Mouse (Mus musculus) CH12.LX (cell line): ENCODE data around the gene Nfkb2. TPM values are rescaled to one million over a fixed set of nuclear protein-coding genes. Genes with fewer than 3 reads are reported as not detected.
A peak's percentile ranks its signal among the peaks of the same experiment; 100 is the strongest.

Source experiments
- DNase-seq: peaks from one replicate; pipeline ENCODE4 v3.0.0-alpha.2; 2013; ENCODE audit errors: extremely low read depth
- H3K27ac ChIP-seq: 2 replicates; pipeline ENCODE4 v1.5.1; 2012; ENCODE audit warnings: low read depth, mild to moderate bottlenecking, control low read depth, moderate library complexity; ENCODE audit not compliant: insufficient read depth
- H3K27me3 ChIP-seq: replicated peaks from 2 replicates; pipeline ENCODE3; 2012; ENCODE audit warnings: inconsistent platforms
- H3K36me3 ChIP-seq, 2 experiments: replicated peaks in 1 of 2; 2 replicates each; pipeline versions ENCODE3 to v1.6.1; 2012; ENCODE audit warnings: inconsistent platforms in 1 of 2, low read length in 1 of 2, mild to moderate bottlenecking in 1 of 2, mixed read lengths in 1 of 2, moderate library complexity in 1 of 2; ENCODE audit not compliant: control insufficient read depth in 1 of 2, insufficient read depth in 1 of 2
- H3K4me1 ChIP-seq, 2 experiments: 2 replicates each; pipeline ENCODE4 v1.6.1; 2012; ENCODE audit warnings: inconsistent platforms in 1 of 2, moderate library complexity in 1 of 2; ENCODE audit not compliant: insufficient read depth in 2 of 2, control insufficient read depth in 1 of 2
- H3K4me2 ChIP-seq: 2 replicates; pipeline ENCODE4 v1.6.1; 2012; ENCODE audit warnings: low read depth, mild to moderate bottlenecking, control low read depth; ENCODE audit not compliant: poor library complexity, insufficient read depth, severe bottlenecking
- H3K4me3 ChIP-seq, 3 experiments: fragments of 150-350 bp in 1 of 3; sonication (generic) in 1 of 3; replicated peaks in 1 of 3; 2 replicates each; pipeline versions ENCODE3 to v1.5.1; 2011 to 2012; ENCODE audit warnings: low read depth in 2 of 3, low read length in 2 of 3, mild to moderate bottlenecking in 2 of 3, moderate library complexity in 2 of 3, control low read depth in 1 of 3, improper control_type of control experiment in 1 of 3, inconsistent platforms in 1 of 3, mixed read lengths in 1 of 3; ENCODE audit not compliant: poor library complexity in 1 of 3
- H3K79me2 ChIP-seq: replicated peaks from 2 replicates; pipeline ENCODE4 v1.6.1; 2012; ENCODE audit warnings: mild to moderate bottlenecking, moderate library complexity; ENCODE audit not compliant: control insufficient read depth, poor library complexity, insufficient read depth, severe bottlenecking; ENCODE audit errors: extremely low read depth
- H3K9ac ChIP-seq: 2 replicates; pipeline ENCODE4 v1.6.1; 2012; ENCODE audit warnings: low read depth, mild to moderate bottlenecking, control low read depth, moderate library complexity; ENCODE audit not compliant: insufficient read depth
- H3K9me3 ChIP-seq: replicated peaks from 2 replicates; pipeline ENCODE3; 2012; ENCODE audit warnings: low read length, inconsistent platforms, mixed read lengths
- BHLHE40 ChIP-seq: IDR thresholded peaks from 2 replicates; pipeline ENCODE4 v1.6.1; 2011; ENCODE audit warnings: mild to moderate bottlenecking, low read depth, low read length, improper control_type of control experiment
- CHD1 ChIP-seq: IDR thresholded peaks from 2 replicates; pipeline ENCODE4 v1.6.1; 2012; ENCODE audit warnings: low read depth, low read length, improper control_type of control experiment, inconsistent platforms
- CHD2 ChIP-seq: IDR thresholded peaks from 2 replicates; pipeline ENCODE4 v1.6.1; 2011; ENCODE audit warnings: low read length, improper control_type of control experiment
- CTCF ChIP-seq, 2 experiments: IDR thresholded peaks in 1 of 2; conservative IDR thresholded peaks in 1 of 2; 2 replicates each; pipeline ENCODE4 v1.5.1; 2011 to 2012; ENCODE audit warnings: low read depth in 2 of 2, low read length in 2 of 2, improper control_type of control experiment in 1 of 2, inconsistent platforms in 1 of 2, mild to moderate bottlenecking in 1 of 2, moderate library complexity in 1 of 2
- ELF1 ChIP-seq: IDR thresholded peaks from 2 replicates; pipeline ENCODE4 v1.6.1; 2014; ENCODE audit warnings: low read depth, mild to moderate bottlenecking, inconsistent platforms, low read length, improper control_type of control experiment
- EP300 ChIP-seq: IDR thresholded peaks from 2 replicates; pipeline ENCODE4 v1.6.1; 2011; ENCODE audit warnings: low read length, improper control_type of control experiment
- ETS1 ChIP-seq: conservative IDR thresholded peaks from 2 replicates; pipeline ENCODE4 v1.6.1; 2012; ENCODE audit warnings: low read depth, mild to moderate bottlenecking, inconsistent platforms, low read length, improper control_type of control experiment, moderate library complexity
- JUND ChIP-seq: conservative IDR thresholded peaks from 2 replicates; pipeline ENCODE4 v1.6.1; 2011; ENCODE audit warnings: low read depth, low read length, improper control_type of control experiment
- KAT2A ChIP-seq: IDR thresholded peaks from 2 replicates; pipeline ENCODE4 v1.6.1; 2012; ENCODE audit warnings: low read length, improper control_type of control experiment, inconsistent platforms; ENCODE audit not compliant: insufficient replicate concordance
- MAX ChIP-seq: IDR thresholded peaks from 2 replicates; pipeline ENCODE4 v1.6.1; 2011; ENCODE audit warnings: low read length, improper control_type of control experiment
- MAZ ChIP-seq: IDR thresholded peaks from 2 replicates; pipeline ENCODE4 v1.6.1; 2012; ENCODE audit warnings: low read depth, mild to moderate bottlenecking, inconsistent platforms, low read length, improper control_type of control experiment, moderate library complexity
- MEF2A ChIP-seq: IDR thresholded peaks from 2 replicates; pipeline ENCODE4 v1.6.1; 2014; ENCODE audit warnings: low read depth, mild to moderate bottlenecking, inconsistent platforms, low read length, improper control_type of control experiment, borderline replicate concordance
- MXI1 ChIP-seq: IDR thresholded peaks from 2 replicates; pipeline ENCODE4 v1.6.1; 2011; ENCODE audit warnings: mild to moderate bottlenecking, low read depth, low read length, improper control_type of control experiment
- NELFE ChIP-seq: IDR thresholded peaks from 2 replicates; pipeline ENCODE4 v1.6.1; 2011; ENCODE audit warnings: low read depth, low read length, improper control_type of control experiment
- NRF1 ChIP-seq: IDR thresholded peaks from 2 replicates; pipeline ENCODE4 v1.6.1; 2014; ENCODE audit warnings: low read depth, mild to moderate bottlenecking, inconsistent platforms, low read length, improper control_type of control experiment, moderate library complexity
- PAX5 ChIP-seq: IDR thresholded peaks from 2 replicates; pipeline ENCODE4 v1.6.1; 2012; ENCODE audit warnings: low read length, inconsistent platforms, mixed read lengths
- POLR2A ChIP-seq: IDR thresholded peaks from 2 replicates; pipeline ENCODE4 v1.6.1; 2011; ENCODE audit warnings: low read depth, mild to moderate bottlenecking, improper control_type of control experiment, low read length
- POLR2AphosphoS2 ChIP-seq: IDR thresholded peaks from 2 replicates; pipeline ENCODE4 v1.6.1; 2011; ENCODE audit warnings: low read depth, low read length, improper control_type of control experiment
- RAD21 ChIP-seq: IDR thresholded peaks from 2 replicates; pipeline ENCODE4 v1.6.1; 2011; ENCODE audit warnings: low read depth, mild to moderate bottlenecking, low read length, improper control_type of control experiment, moderate library complexity
- SIN3A ChIP-seq: IDR thresholded peaks from 2 replicates; pipeline ENCODE4 v1.6.1; 2012; ENCODE audit warnings: low read length, improper control_type of control experiment, inconsistent platforms
- SMC3 ChIP-seq: IDR thresholded peaks from 2 replicates; pipeline ENCODE4 v1.6.1; 2011; ENCODE audit warnings: low read depth, low read length, improper control_type of control experiment
- TCF12 ChIP-seq: IDR thresholded peaks from 2 replicates; pipeline ENCODE4 v1.6.1; 2014; ENCODE audit warnings: low read depth, mild to moderate bottlenecking, inconsistent platforms, low read length, improper control_type of control experiment
- USF1 ChIP-seq: IDR thresholded peaks from 2 replicates; pipeline ENCODE4 v1.6.1; 2014; ENCODE audit warnings: low read depth, mild to moderate bottlenecking, inconsistent platforms, low read length, improper control_type of control experiment
- ZC3H11A ChIP-seq: IDR thresholded peaks from 2 replicates; pipeline ENCODE4 v1.6.1; 2012; ENCODE audit warnings: low read depth, mild to moderate bottlenecking, inconsistent platforms, low read length, improper control_type of control experiment
- ZKSCAN1 ChIP-seq: IDR thresholded peaks from 2 replicates; pipeline ENCODE4 v1.6.1; 2012; ENCODE audit warnings: low read depth, inconsistent platforms, low read length, improper control_type of control experiment, borderline replicate concordance
- ZMIZ1 ChIP-seq: IDR thresholded peaks from 2 replicates; pipeline ENCODE4 v1.6.1; 2012; ENCODE audit warnings: low read depth, mild to moderate bottlenecking, inconsistent platforms, low read length, improper control_type of control experiment
- ZNF384 ChIP-seq: IDR thresholded peaks from 2 replicates; pipeline ENCODE4 v1.6.1; 2012; ENCODE audit warnings: low read depth, low read length, improper control_type of control experiment, inconsistent platforms
- dilution Hi-C: fragments of 300-500 bp; cut with MboI; formaldehyde crosslinking; loops from 2 replicates; pipeline ENCODE4 v1.14.3; 2020; ENCODE audit warnings: low sequenced_read_pairs; ENCODE audit not compliant: extremely low pct_unique_long_range_greater_than_20kb, extremely low pct_ligation_motif_present
- in situ Hi-C: fragments of 300-500 bp; cut with MboI; formaldehyde crosslinking; loops from 3 replicates; pipeline ENCODE4 v1.14.3; 2019; ENCODE audit warnings: low sequenced_read_pairs, low pct_ligation_motif_present, low pct_unique_long_range_greater_than_20kb, mixed read lengths
- polyA plus RNA-seq: library from polyadenylated mRNA; unstranded; fragments of >175 nt; gene quantifications from 2 replicates; pipeline ENCODE4 v1.2.1, GENCODE M21; 2012; ENCODE audit warnings: low read depth; ENCODE audit not compliant: insufficient read length
- total RNA-seq, 2 experiments: library from RNA; depleted of rRNA; stranded (reverse); fragments of 300-350 nt in 1 of 2; fragments of >200 nt in 1 of 2; gene quantifications; 2 replicates each; pipeline ENCODE4 v1.2.3; 2012 to 2014

Nfkb2 gene
- total and polyA plus RNA-seq, 3 experiments: 44.3 to 71.7 (median 64.8) TPM

GRCm38 (mm10) chr19:46328081-46329030 lies 24.2 kb downstream of the Nfkb2 start, which contains the start of gene Fbxl15 (continued):
- TF ChIP-seq MEF2A (peak; percentile 61; the same call in 1 of the 2 replicates), ELF1 (peak; percentile 50; the same call in 1 of the 2 replicates), NELFE (peak; percentile 90), MAX (0 out of 2 replicates have a peak, but pooled peaks have one; percentile 40), TCF12 (peak; percentile 79)

- peaks cover 22 to 41% of the 10 kb centered on the region in 2 experiments for H3K36me3 ChIP-seq
- peak overlapping the region; percentile 88; the same call in 1 of the 2 replicates for H3K27ac ChIP-seq
- H3K27me3 ChIP-seq: peaks cover 28% of the 10 kb centered on the region
- dilution Hi-C loops: no loop called here
- H3K4me3 ChIP-seq: peak overlapping the region; percentile 67 to 86 (median 68)
- peak overlapping the region; percentile 75 for H3K4me2 ChIP-seq
- in situ Hi-C loops: no loop called here
- H3K9ac ChIP-seq: peak overlapping the region; percentile 45; the same call in 1 of the 2 replicates
- no peaks in the 10 kb centered on the region for H3K79me2 ChIP-seq
- DNase-seq: no peak
- no peaks in the 10 kb centered on the region for H3K9me3 ChIP-seq
- no peak for TF ChIP-seq CTCF (conservative IDR thresholded peaks at IDR 0.05 in 1 of 2, IDR thresholded peaks at IDR 0.05 in 1 of 2; ENCODE audit: low read depth in 2 of 2, low read length in 2 of 2)
- TF ChIP-seq RAD21: no peak
- no peak for TF ChIP-seq ETS1
- TF ChIP-seq USF1: no peak
- TF ChIP-seq MAX: no peak
- TF ChIP-seq, all 38 proteins: peak for 0
- H3K4me1 ChIP-seq: peaks cover 9 to 37% of the 10 kb centered on the region in 2 experiments
Measured at GRCm38 (mm10) chr19:46329031-46329641, 25.0 kb downstream of the Nfkb2 start.

GRCm38 (mm10) chr19:46329951-46330350 lies 25.8 kb downstream of the Nfkb2 start:
- peaks cover 22 to 42% of the 10 kb centered on the region in 2 experiments for H3K36me3 ChIP-seq
- peak; percentile 66 for DNase-seq
- peaks cover 12 to 43% of the 10 kb centered on the region in 2 experiments for H3K4me1 ChIP-seq
- no peak overlapping the region for H3K4me2 ChIP-seq
- H3K4me3 ChIP-seq: no peak overlapping the region
- peaks cover 20% of the 10 kb centered on the region for H3K27me3 ChIP-seq
- dilution Hi-C loops (no loop called here), in situ Hi-C loops (no loop called here)
- H3K79me2 ChIP-seq: no peaks in the 10 kb centered on the region
- H3K27ac ChIP-seq: no peak overlapping the region
- no peaks in the 10 kb centered on the region for H3K9me3 ChIP-seq
- H3K9ac ChIP-seq: no peak overlapping the region
- TF ChIP-seq ZMIZ1 (no peak), NRF1 (peak; percentile 44; the same call in 1 of the 2 replicates), ZNF384 (no peak), MAX (peak; percentile 80), KAT2A (no peak), CHD1 (no peak), ZC3H11A (peak; percentile 4; the same call in 1 of the 2 replicates), EP300 (no peak), SMC3 (peak; percentile 94), MAZ (no peak), ZKSCAN1 (no peak), MXI1 (peak; percentile 76; the same call in 1 of the 2 replicates), CHD2 (no peak), SIN3A (peak; percentile 66; the same call in 1 of the 2 replicates), POLR2AphosphoS2 (no peak), JUND (no peak), MEF2A (0 out of 2 replicates have a peak, but pooled peaks have one; percentile 23), BHLHE40 (peak; percentile 20; the same call in 1 of the 2 replicates), ELF1 (peak; percentile 78), POLR2A (peak; percentile 30; the same call in 1 of the 2 replicates), PAX5 (no peak)
